Mouse (Mus musculus) liver, postnatal 0 days (tissue): ENCODE results near the gene Ak4. TPM values are rescaled to one million over a fixed set of nuclear protein-coding genes. Genes with fewer than 3 reads are reported as not detected.

ENCODE experiments used
- ATAC-seq: fragments of 200-750 bp; cut with Nextera tagmentation; 2 replicates; pipeline ENCODE4 v1.8.0; 2017; ENCODE audit warnings: mild to moderate bottlenecking, moderate library complexity
- DNase-seq: peaks from one replicate; pipeline ENCODE4 v3.0.0-alpha.2; 2016
- H3K27ac ChIP-seq: fragments of 300-500 bp; sonication (generic); 2 replicates; pipeline ENCODE4 v1.5.1; 2014; ENCODE audit warnings: antibody characterized with exemption, moderate library complexity, mild to moderate bottlenecking, low read depth
- H3K27me3 ChIP-seq: fragments of 300-500 bp; sonication (generic); 2 replicates; pipeline ENCODE4 v1.6.1; 2014; ENCODE audit warnings: low read length, control low read depth, mixed read lengths; ENCODE audit not compliant: insufficient read depth
- H3K36me3 ChIP-seq: fragments of 300-500 bp; sonication (generic); replicated peaks from 2 replicates; pipeline ENCODE4 v1.6.1; 2014; ENCODE audit warnings: mild to moderate bottlenecking, control low read depth, low read length, moderate library complexity, mixed read lengths; ENCODE audit not compliant: insufficient read depth
- H3K4me1 ChIP-seq: fragments of 300-500 bp; sonication (generic); 2 replicates; pipeline ENCODE4 v1.6.1; 2014; ENCODE audit warnings: antibody characterized with exemption, mild to moderate bottlenecking, control low read depth; ENCODE audit not compliant: insufficient read depth
- H3K4me2 ChIP-seq: fragments of 300-500 bp; sonication (generic); 2 replicates; pipeline ENCODE4 v1.6.1; 2014; ENCODE audit warnings: low read depth, mild to moderate bottlenecking, low read length, moderate library complexity, mixed read lengths
- H3K4me3 ChIP-seq: fragments of 300-500 bp; sonication (generic); 2 replicates; pipeline ENCODE4 v1.5.1; 2014; ENCODE audit warnings: low read depth, low read length
- H3K9ac ChIP-seq: fragments of 300-500 bp; sonication (generic); replicated peaks from 2 replicates; pipeline ENCODE4 v1.6.1; 2014; ENCODE audit warnings: mild to moderate bottlenecking, moderate library complexity
- H3K9me3 ChIP-seq: fragments of 300-500 bp; sonication (generic); 2 replicates; pipeline ENCODE4 v1.6.1; 2016; ENCODE audit warnings: mild to moderate bottlenecking, control low read depth, low read length, mixed read lengths
- CTCF ChIP-seq: sonication (generic); IDR thresholded peaks from 2 replicates; pipeline ENCODE4 v1.5.1; 2016; ENCODE audit warnings: antibody characterized with exemption, low read depth
- EP300 ChIP-seq: IDR thresholded peaks from 2 replicates; pipeline ENCODE4 v1.6.1; 2016; ENCODE audit warnings: antibody characterized with exemption, low read depth, mild to moderate bottlenecking
- WGBS: fragments of 180-500 bp; shearing (Covaris S2); extraction: QIAGEN DNeasy Blood & Tissue Kit; methylation state at CpG from one replicate; pipeline ENCODE4 v1.1.7; 2014; ENCODE audit not compliant: insufficient replicate concordance; 5-methylcytosine and 5-hydroxymethylcytosine counted together
- polyA plus RNA-seq: library from polyadenylated mRNA; unstranded; fragments of >200 nt; fragmentation: Nextera tagmentation; extraction: Ambion mirVana; gene quantifications from 2 replicates; pipeline ENCODE4 v1.2.1, GENCODE M21; 2015

Ak4 gene
- polyA plus RNA-seq, 1 experiment from 2014 or later = 31.3 TPM

DNA sequence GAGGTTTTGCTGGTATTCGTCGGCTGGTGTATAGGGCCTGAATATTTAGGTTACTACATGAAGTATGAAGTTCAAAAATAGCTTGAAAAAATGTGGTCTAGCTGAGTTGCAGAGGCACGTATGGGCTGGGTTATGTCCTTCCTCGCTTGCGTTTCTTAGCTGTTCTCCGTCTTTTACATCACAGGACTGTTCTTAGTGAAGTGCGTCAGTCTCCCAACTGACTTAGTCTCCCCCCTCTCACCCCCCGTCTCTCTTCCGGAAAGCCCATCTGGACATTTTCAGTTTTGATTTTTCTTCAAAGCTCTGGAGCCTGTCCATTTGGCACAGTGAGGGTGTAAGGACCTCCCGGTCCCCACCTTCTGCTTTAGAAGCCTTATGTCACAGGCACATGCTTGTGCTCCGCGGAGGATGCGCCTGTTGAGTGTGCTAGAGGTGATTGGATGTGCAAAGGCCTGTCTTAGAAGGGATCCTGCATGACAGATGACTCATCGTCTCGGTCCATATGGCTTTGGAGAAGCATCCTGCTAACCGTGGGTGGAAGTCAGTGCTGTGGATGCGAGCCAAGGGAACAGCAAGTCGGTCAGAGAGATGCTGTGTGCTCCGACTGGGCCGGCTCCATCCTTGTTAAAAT, 31.2 kb downstream of the Ak4 start:
- no peak overlapping the region for H3K27ac ChIP-seq
- no peak for ATAC-seq
- no peak for DNase-seq
- H3K4me1 ChIP-seq = 0 out of 2 replicates have a peak, but pooled peaks cover 6% of the 10 kb centered on the region
- TF ChIP-seq EP300 = no peak
- TF ChIP-seq CTCF = no peak
- no peak overlapping the region for H3K4me2 ChIP-seq
- H3K9me3 ChIP-seq = no peaks in the 10 kb centered on the region
- H3K36me3 ChIP-seq = no peaks in the 10 kb centered on the region
- WGBS = 81% methylated on average over 20 of the region's 20 CpGs
- H3K4me3 ChIP-seq = no peak overlapping the region
- H3K27me3 ChIP-seq = no peaks in the 10 kb centered on the region
- no peak overlapping the region for H3K9ac ChIP-seq

GRCm38 (mm10) chr4:101451089-101451488, 32.0 kb downstream of the Ak4 start:
- Histone ChIP-seq H3K9ac (no peak overlapping the region), H3K4me1 (0 out of 2 replicates have a peak, but pooled peaks cover 6% of the 10 kb centered on the region), H3K4me2 (no peak overlapping the region), H3K4me3 (no peak overlapping the region), H3K9me3 (no peaks in the 10 kb centered on the region), H3K27me3 (no peaks in the 10 kb centered on the region), H3K36me3 (no peaks in the 10 kb centered on the region), H3K27ac (no peak overlapping the region)
- TF ChIP-seq CTCF = no peak
- TF ChIP-seq EP300 = no peak
- ATAC-seq (no peak), DNase-seq (no peak)
- WGBS = 66% methylated on average over 4 of the region's 4 CpGs

DNA sequence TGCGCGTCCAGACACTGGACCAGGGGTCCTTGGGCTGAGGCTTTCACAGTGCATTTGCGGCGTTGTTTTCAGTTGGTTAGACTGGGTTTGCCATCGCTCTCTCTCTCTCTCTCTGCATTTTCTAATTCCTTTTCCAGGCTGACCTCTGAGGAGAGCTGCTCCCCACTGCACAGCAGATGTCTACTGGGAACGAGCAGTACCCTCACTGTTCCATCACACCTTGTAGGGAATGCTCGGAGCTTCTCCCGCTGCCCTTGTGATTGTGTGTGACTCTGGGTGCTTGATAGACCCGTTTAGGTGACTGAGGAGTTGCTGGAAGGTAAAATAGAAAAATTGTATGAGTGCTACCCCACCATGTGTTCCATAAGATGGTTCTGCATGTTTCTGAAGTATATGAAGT, 33.8 kb downstream of the Ak4 start:
- TF ChIP-seq CTCF = no peak
- no peak for TF ChIP-seq EP300
- ATAC-seq = no peak
- WGBS = 82% methylated on average over 9 of the region's 9 CpGs

DNA sequence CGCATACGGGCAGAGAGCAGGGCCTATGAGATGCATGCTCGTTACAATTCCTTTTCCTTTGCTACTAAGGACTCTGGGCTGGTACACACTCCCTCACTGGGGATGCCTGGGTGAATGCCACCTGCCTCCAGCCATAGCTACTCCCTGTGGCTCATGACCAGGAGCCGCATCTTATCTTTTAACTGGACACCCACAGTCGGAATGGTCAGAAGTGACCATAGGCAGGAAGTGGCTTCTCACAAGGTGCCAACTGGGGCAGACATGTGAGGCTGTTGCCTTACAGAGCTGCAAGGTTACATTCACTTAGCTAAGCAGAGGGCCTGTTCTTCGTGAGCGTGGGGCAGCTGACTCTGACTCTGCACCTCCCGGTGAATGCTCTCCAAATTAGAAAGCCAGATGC, 38.1 kb downstream of the Ak4 start:
- no peaks in the 10 kb centered on the region for H3K27me3 ChIP-seq
- no peak overlapping the region for H3K9ac ChIP-seq
- no peak overlapping the region for H3K4me3 ChIP-seq
- no peak for TF ChIP-seq CTCF
- no peak for TF ChIP-seq EP300
- H3K27ac ChIP-seq = no peak overlapping the region
- H3K4me2 ChIP-seq = no peak overlapping the region
- 82% methylated on average over 8 of the region's 8 CpGs for WGBS
- H3K36me3 ChIP-seq = no peaks in the 10 kb centered on the region
- no peak for ATAC-seq
- no peaks in the 10 kb centered on the region for H3K9me3 ChIP-seq
- H3K4me1 ChIP-seq = no peaks in the 10 kb centered on the region
- DNase-seq = no peak

More for the DNA sequence above, 33.8 kb downstream of the Ak4 start:
- DNase-seq = no peak
- Histone ChIP-seq H3K36me3 (no peaks in the 10 kb centered on the region), H3K27me3 (no peaks in the 10 kb centered on the region), H3K4me3 (no peak overlapping the region), H3K27ac (no peak overlapping the region), H3K9me3 (no peaks in the 10 kb centered on the region), H3K9ac (no peak overlapping the region), H3K4me1 (0 out of 2 replicates have a peak, but pooled peaks cover 6% of the 10 kb centered on the region), H3K4me2 (no peak overlapping the region)

- Histone ChIP-seq H3K4me2 (no peak overlapping the region), H3K36me3 (no peaks in the 10 kb centered on the region), H3K9ac (no peak overlapping the region), H3K4me3 (no peak overlapping the region), H3K27me3 (no peaks in the 10 kb centered on the region), H3K4me1 (no peaks in the 10 kb centered on the region), H3K9me3 (no peaks in the 10 kb centered on the region), H3K27ac (no peak overlapping the region)
- TF ChIP-seq EP300 (no peak), CTCF (peak; percentile 73)
- DNase-seq = peak; percentile 44
- no peak for ATAC-seq
- 40% methylated on average over 2 of the region's 2 CpGs for WGBS
These were observed 39.3 kb downstream of the Ak4 start for GRCm38 (mm10) chr4:101458341-101458740.

GRCm38 (mm10) chr4:101459358-101459757, 40.3 kb downstream of the Ak4 start:
- no peaks in the 10 kb centered on the region for H3K9me3 ChIP-seq
- no peak for ATAC-seq
- H3K27me3 ChIP-seq = no peaks in the 10 kb centered on the region
- no peak overlapping the region for H3K27ac ChIP-seq
- H3K36me3 ChIP-seq = no peaks in the 10 kb centered on the region
- H3K4me1 ChIP-seq = no peaks in the 10 kb centered on the region
- 83% methylated on average over 4 of the region's 4 CpGs for WGBS
- no peak overlapping the region for H3K9ac ChIP-seq
- H3K4me3 ChIP-seq = no peak overlapping the region
- H3K4me2 ChIP-seq = no peak overlapping the region
- no peak for TF ChIP-seq EP300
- TF ChIP-seq CTCF = no peak
- no peak for DNase-seq

GRCm38 (mm10) chr4:101460114-101460513, 41.0 kb downstream of the Ak4 start:
- H3K36me3 ChIP-seq = no peaks in the 10 kb centered on the region
- no peak for TF ChIP-seq EP300
- TF ChIP-seq CTCF = no peak
- no peak for ATAC-seq
- H3K9me3 ChIP-seq = no peaks in the 10 kb centered on the region
- no peak overlapping the region for H3K4me2 ChIP-seq
- 52% methylated on average over 1 of the region's 1 CpGs for WGBS
- H3K9ac ChIP-seq = no peak overlapping the region
- no peaks in the 10 kb centered on the region for H3K27me3 ChIP-seq
- no peak overlapping the region for H3K4me3 ChIP-seq
- no peaks in the 10 kb centered on the region for H3K4me1 ChIP-seq
- no peak for DNase-seq
- no peak overlapping the region for H3K27ac ChIP-seq
